Mouse (Mus musculus) gastrocnemius, postnatal 25 days (tissue): ENCODE measurements around the gene Trcg1. TPM values are rescaled to one million over a fixed set of nuclear protein-coding genes. Genes with fewer than 3 reads are reported as not detected.

Source experiments
- DNase-seq: peaks from one replicate; pipeline ENCODE4 v3.0.0; 2022
- total RNA-seq, 2 experiments: library from RNA; stranded (reverse); gene quantifications; 1 replicate in 1 of 2; 2 replicates in 1 of 2; pipeline ENCODE4 v1.2.3; 2021

The Trcg1 gene
- total RNA-seq, 2 experiments from 2014 or later: not detected

- no peak for DNase-seq
Observed at GRCm38 (mm10) chr9:57233142-57233541, 3.2 kb upstream of the Trcg1 start.

DNA sequence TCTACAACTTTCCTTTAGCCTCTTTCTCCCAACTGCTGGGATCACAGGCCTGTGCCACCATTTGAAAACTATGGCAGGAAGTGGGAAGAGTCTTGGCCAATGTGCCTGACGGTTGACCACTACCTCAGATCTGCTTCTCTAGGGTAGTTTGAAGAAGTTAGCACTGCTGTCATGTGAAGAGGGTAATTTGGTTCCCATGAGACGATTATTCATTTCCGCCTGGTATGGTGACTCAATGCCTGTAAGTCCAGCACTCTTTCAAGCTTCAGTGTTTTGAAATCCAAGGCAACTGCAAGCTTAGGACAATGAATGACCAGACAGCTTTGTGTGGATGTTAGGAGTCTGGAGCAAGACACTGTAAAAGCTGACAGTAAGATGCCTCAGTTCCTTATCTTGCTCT lies 2.6 kb upstream of the Trcg1 start:
- no peak for DNase-seq

DNA sequence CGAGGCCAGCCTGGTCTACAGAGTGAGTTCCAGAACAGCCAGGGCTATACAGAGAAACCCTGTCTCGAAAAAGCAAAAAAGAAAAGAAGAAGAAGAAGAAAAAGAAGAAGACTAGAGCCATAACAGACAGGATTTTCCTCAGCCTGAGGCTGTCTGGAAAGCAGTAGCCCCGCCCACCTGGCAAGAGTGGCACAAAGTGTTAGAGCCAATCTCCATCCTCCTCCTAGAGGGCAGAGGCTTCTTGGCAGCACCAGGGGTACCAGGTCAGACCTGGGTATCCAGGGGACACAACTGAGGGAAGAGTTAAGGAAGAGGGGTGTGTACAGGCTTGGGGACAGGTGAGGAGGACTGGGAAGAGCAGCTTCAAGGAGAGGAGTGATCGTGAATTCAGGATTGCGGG lies 1.3 kb downstream of the Trcg1 start:
- no peak for DNase-seq

DNA sequence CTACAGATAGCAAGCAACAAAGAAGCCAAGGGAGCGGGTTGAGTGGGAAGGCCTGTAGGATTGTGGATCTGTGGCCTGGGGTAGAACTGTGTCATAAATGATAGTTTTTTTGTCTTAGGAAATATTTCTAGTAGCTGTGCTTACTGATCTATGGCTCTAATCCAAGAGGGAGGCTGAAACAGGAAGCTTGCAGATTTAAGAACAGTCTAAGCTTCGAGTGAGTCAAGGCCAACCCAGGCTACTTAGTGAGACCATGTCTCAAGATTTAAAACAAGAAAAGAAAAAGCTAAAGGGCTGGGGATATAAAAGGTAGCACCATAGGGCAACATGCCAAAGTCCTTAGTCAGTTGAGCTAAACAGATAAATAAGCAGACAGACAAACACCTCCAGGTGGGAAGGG lies 1.9 kb downstream of the Trcg1 start:
- DNase-seq: no peak

DNA sequence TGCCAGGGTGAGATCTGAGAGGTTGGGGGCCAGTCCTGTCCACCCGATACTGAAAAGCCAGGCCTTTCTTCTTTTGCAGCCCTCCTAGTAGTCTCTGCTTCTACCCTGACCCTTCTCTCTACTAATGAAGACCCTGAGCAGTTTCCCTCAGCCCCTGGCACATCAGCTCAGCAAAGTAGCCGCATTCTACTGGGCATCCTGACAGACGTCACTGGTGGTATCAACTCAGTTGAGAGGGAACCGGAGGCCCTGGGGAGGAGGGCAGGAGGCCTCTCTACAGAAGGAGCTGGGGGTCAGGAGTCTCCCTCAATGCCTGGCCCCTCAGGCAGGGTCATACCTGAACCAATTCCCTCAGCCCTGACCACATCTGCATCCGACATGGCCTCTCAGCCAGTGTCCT lies 4.8 kb downstream of the Trcg1 start:
- DNase-seq: no peak

GRCm38 (mm10) chr9:57242916-57243315 lies 6.6 kb downstream of the Trcg1 start:
- DNase-seq: no peak

DNA sequence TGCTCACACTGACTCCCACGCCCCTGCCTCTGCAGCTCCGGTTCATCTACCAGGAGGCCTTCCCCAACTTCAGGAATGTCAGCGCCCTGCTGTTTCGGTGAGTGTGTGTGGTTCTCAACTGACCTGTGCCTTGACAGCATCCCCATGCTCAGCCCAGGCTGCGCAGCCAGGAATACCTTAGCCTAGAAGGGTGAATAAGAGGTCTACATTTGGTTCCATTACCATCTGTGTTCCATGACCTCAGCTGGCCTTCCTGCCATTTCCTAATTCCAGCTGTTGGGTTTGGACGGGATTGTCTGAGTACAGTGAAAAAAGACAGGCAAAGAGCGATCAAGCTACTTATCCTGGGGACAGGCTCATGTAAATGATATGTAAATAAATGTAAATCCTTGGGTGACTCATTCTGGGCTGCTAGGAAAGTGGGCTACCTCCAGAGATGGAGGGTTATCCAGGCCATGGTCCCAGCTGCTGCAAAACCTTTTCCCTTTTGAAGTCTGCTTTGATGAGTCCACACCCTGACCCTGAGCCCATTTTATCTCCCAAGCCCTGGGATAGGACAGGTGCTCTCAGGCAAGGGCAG lies 7.8 kb downstream of the Trcg1 start:
- no peak for DNase-seq

GRCm38 (mm10) chr9:57246482-57246881 lies 10.1 kb downstream of the Trcg1 start:
- no peak for DNase-seq

GRCm38 (mm10) chr9:57247201-57247671 lies 10.9 kb downstream of the Trcg1 start:
- no peak for DNase-seq

DNA sequence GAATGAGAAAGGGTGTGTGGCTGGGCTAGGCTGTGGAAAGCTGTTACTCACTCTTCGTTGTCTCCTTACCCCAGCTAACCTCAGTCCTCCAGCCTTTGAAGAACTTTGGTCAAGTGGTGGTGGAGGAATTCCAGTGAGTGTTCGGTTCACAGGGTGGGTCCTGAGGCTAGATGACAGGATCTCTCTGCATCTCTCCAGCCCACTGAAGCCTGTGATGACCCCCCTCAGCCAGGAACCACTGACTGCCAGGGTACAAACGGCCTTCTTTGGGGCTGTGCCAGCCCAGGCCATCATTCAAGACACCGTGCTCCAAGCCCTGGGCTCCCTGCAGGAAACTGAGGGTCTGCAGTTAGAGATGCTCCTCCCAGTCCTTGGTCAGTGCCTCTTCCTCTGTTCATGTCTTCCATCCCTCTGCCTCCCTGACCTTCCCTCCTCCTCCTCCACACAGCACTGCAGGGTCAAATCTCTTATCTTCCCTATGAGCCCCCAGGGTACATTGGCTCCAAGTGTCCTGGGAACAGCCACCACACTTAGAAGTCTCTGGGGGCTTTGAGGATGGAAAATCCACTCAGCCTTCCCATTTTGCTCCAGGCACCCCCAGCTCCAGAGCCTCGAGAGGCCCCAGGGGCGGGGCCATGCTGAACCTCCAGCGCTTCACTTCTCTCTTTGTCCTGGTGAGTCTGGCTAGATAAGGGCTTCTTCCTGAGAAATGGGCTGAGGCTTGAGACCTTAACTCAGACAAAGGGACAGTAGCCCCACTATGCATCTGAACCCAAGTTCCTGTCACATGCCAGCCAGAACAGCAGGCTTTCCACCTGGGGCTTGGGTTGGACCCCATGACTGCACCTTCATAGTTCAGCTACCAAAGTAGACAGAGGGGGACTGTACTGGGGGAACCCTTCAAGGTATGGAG lies 11.9 kb downstream of the Trcg1 start:
- no peak for DNase-seq

GRCm38 (mm10) chr9:57250026-57250425 lies 13.7 kb downstream of the Trcg1 start:
- no peak for DNase-seq

DNA sequence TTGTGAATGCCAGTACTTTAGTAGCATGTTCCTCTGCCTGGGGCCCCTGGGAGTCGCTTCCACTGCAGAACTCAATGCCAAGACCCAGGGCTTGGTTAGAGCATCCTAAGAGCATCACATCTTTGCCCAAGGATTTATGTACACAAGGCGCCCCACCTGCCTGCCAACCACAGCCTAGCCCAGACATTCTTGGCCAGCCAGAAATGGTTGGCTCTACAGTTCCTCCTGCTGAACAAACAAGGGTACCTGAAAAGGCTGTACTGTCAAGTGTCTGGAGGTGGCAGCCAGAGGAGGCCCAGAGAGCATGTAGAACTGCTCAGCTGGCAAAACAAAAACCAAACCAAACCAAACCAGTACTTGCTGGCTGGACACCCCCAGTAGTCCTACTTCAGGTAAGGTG lies 14.8 kb downstream of the Trcg1 start:
- no peak for DNase-seq

DNA sequence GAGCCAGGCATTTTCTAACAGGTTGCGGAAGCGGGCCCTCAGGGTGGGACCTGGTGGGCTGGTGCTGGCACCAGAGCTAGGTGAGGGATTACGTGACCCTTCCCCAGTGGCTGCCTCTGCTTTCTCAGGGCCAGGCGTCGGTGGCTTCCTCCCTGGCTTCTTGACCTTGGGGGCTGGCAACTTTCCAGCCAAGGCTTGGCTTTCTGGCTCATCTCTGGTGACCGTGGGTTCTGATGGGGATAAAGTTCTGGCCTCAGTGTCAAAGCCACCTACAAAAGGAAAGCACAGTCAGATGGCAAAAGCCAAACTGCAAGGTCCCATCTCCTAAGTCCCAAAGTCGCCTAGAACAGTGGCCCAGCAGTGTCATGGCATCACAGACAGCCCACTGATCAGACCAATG lies 17.7 kb downstream of the Trcg1 start:
- DNase-seq: no peak

DNA sequence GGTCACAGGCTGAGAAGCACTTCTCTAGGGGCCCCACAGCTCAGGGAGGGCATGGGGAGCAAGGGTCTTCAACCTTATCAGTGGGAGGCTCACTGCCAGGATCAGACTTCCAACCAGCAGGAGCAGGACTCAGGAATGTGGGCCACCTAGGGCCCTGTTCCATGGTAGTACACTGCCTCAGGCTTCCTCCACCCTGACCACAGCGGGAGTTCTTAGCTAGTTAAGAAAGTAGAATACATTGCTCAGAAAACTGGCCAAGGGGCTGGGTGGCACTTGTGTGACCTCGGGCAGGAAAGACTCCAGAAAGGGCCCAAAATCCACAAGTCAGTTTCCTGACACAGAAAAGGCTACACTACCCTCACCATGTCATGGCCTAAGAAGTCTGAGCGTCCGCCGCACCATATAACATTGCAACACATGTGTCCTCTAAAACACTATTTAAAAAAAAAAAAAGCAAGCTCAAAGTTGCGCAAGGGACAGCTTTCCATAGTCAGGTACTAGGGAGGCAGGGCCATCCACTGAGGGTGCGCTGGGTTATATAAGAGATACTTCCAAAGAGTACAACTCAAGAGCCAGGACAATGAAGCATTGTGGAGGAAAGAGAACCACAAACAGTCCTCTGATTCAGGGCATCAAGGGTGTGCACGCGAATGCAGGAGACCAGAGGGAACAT lies 18.6 kb downstream of the Trcg1 start:
- no peak for DNase-seq

GRCm38 (mm10) chr9:57256309-57256708 lies 20.0 kb downstream of the Trcg1 start:
- DNase-seq: no peak

DNA sequence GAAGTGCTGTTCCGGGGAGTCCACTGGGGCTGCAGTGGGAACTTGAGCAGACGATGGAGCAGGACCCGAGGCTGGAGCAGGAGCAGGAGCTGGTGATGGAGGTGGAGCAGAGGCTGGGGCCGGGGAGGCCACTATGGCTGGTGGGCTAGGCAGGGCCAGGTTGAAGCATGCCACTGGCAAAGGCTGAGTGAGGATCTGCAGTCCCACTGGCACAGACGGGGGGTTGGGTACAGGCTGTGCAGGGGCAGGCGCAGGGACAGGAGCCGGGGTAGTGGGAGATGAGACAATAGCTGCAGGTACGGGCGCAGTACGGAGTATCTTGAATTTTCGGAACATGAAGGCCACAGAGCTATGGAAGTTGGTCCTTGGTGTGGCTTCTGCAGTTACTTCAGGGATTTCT lies 20.5 kb downstream of the Trcg1 start:
- no peak for DNase-seq

DNA sequence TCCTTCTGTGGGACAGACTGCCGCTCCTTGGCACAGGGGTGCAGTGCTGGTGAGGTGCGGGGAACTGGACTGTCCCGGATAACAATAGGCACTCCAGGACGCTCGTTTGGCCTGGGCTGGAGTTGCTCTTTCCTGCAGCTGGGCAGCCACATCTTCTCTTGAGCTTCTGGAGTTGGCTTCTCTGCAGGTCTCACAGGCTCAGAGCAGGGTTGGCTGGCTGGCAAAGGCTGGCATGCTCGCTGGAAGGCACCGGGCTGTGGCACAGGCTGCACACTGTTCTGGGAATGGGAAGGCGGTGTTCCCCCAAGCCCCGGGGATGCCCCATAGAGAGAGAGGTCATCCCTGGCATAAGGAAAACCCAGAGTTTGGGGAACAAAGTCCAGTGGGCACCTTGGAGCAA lies 21.3 kb downstream of the Trcg1 start:
- no peak for DNase-seq

DNA sequence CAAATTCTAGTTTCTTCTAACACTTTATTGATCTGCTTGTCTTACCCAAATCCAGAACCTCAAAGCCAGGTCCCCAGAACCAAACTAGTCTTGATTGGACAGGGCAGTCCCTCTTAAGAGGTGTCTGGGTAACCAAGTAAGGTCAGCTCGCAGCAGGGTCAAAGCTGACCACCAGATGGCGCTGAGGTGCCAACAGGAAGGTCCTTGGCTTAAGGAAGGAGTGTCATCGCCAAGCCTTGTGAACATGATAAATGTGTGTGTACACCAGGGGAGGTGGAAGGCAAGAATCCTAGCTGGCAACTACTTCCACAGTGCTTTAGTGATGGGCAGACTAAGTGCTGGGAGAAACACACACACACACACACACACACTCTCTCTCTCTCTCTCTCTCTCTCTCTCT lies 23.4 kb downstream of the Trcg1 start:
- DNase-seq: peak; percentile 81

- DNase-seq: no peak
Observed at GRCm38 (mm10) chr9:57260940-57261339, 24.6 kb downstream of the Trcg1 start.

DNA sequence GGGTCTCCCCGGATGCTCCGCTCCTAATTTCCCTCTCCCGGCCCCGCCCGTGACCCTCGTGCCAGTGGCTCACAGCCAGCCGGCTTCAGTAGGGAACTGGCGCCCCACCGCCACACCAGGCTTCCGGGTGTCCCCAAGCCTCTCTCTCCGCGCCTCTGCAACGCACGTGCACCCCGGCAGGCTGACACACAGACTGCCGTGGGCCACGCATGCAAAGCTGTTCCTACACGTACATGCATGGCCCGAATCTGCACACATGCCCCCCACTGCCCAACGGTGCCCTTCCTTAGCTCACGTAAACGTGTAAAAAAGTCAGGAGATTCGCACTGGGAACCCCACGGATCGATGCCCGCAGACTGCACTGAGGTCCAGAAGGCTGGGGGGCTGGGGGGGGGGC lies 25.2 kb downstream of the Trcg1 start:
- DNase-seq: peak; percentile 65

DNA sequence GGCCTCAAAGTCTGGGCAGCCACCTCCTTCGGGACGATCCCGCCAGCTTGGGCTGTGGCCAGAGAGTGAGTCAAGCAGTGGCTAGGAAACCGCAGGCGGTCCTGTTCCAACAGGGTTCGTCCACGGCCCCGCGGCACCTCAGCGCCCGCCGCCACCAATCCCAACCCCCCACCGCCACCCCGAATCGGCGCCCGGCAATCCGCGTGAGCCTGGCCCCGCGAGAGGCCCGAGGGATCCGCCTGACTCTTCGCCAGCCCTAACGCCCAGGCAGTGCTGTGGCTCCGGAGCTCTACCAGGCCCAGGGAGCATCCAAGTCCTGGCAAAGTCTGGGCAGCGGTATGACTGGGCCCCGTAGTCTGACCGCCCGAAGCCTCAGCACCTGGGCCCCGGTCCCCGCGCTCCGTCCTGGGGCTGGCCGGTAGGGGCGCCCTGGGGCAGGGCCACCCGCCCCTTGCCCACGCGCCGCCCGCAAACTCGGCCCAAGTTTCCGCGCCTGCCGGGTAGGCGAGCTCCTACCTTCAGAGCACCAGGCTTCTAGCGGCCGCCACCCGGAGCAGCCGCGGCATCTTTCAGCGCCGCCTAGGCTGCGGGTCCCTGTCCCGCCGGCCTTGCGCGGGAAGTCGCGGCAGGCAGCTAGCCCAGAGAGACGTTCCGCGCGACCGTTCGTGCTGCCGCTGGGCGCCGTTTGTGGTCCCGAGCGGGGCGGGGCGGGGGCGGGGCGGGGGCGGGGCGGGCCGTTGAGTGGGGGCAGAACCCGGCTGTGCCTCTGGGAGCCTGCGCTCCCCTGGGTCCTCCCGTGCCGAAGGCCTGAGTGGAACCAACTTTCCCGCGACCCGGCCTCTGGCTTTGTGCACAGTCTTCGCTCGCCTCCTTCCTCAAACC lies 25.8 kb downstream of the Trcg1 start, which contains the start of gene 1700017B05Rik:
1700017B05Rik (minus strand) TSS at position 700 of the 882 bp plus-strand sequence.
- DNase-seq: peak; percentile 69
